Mouse (Mus musculus) hindbrain, embryonic 11.5 days (tissue): ENCODE results near the gene Ggt1. TPM values are rescaled to one million over a fixed set of nuclear protein-coding genes. Genes with fewer than 3 reads are reported as not detected.
A peak's percentile ranks its signal among the peaks of the same experiment; 100 is the strongest.

Experiments used
- ATAC-seq: fragments of 200-750 bp; cut with Nextera tagmentation; 2 replicates; pipeline ENCODE4 v1.8.0; 2017; ENCODE audit warnings: mild to moderate bottlenecking, moderate TSS enrichment, moderate library complexity; ENCODE audit not compliant: low FRiP score
- DNase-seq: peaks from one replicate; pipeline ENCODE4 v3.0.0-alpha.2; 2015; ENCODE audit warnings: low spot score
- H3K27ac ChIP-seq: fragments of 300-500 bp; sonication (generic); 2 replicates; pipeline ENCODE4 v1.5.1; 2014; ENCODE audit warnings: mild to moderate bottlenecking, low read depth, low read length
- H3K27me3 ChIP-seq: fragments of 300-500 bp; sonication (generic); 2 replicates; pipeline ENCODE4 v1.6.1; 2014; ENCODE audit warnings: mild to moderate bottlenecking, low read length, moderate library complexity, mixed read lengths; ENCODE audit not compliant: control insufficient read depth, insufficient read depth
- H3K36me3 ChIP-seq: fragments of 300-500 bp; sonication (generic); 2 replicates; pipeline ENCODE4 v1.6.1; 2014; ENCODE audit warnings: mild to moderate bottlenecking, low read length, moderate library complexity, mixed read lengths; ENCODE audit not compliant: control insufficient read depth, insufficient read depth
- H3K4me1 ChIP-seq: fragments of 300-500 bp; sonication (generic); replicated peaks from 2 replicates; pipeline ENCODE4 v1.6.1; 2014; ENCODE audit warnings: low read length, mixed read lengths; ENCODE audit not compliant: control insufficient read depth, insufficient read depth
- H3K4me2 ChIP-seq: fragments of 300-500 bp; sonication (generic); replicated peaks from 2 replicates; pipeline ENCODE4 v1.6.1; 2014; ENCODE audit warnings: mild to moderate bottlenecking, low read depth, low read length
- H3K4me3 ChIP-seq: fragments of 300-500 bp; sonication (generic); 2 replicates; pipeline ENCODE4 v1.5.1; 2014; ENCODE audit warnings: low read depth, low read length
- H3K9ac ChIP-seq: fragments of 300-500 bp; sonication (generic); 2 replicates; pipeline ENCODE4 v1.6.1; 2014; ENCODE audit warnings: low read depth, low read length
- H3K9me3 ChIP-seq: fragments of 300-500 bp; sonication (generic); 2 replicates; pipeline ENCODE4 v1.6.1; 2016; ENCODE audit warnings: low read length; ENCODE audit not compliant: control insufficient read depth
- WGBS: fragments of 180-500 bp; shearing (Covaris S2); extraction: QIAGEN DNeasy Blood & Tissue Kit; methylation state at CpG from one replicate; pipeline ENCODE4 v1.1.7; 2014; 5-methylcytosine and 5-hydroxymethylcytosine counted together
- polyA plus RNA-seq: library from polyadenylated mRNA; unstranded; fragments of >200 nt; fragmentation: Nextera tagmentation; extraction: Ambion mirVana; gene quantifications from 2 replicates; pipeline ENCODE4 v1.2.1, GENCODE M21; 2014

Gene Ggt1
- polyA plus RNA-seq, 1 experiment from 2014 or later: 2.2 TPM

DNA sequence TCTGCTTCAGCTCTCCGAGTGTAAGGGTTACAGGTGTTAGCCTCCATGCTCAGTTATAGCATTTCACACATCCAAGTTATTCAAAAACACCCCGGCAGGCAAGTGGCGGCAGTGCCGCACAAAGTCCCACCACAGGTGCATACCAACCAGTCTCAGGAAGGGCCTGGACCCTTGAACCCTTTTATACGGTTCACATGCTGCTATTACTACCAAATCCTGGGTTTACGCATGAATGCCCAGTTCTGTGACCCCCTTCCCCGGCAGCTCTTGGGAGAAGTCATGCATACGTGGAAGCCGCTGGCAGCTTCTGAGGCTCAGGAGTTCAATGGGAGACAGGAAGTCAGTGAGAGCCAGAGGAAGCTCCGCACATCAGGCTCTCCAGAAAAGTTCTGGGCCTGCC is 11.8 kb downstream of the Ggt1 start:
- Histone ChIP-seq H3K4me1 (no peaks in the 10 kb centered on the region), H3K27ac (no peak overlapping the region), H3K9me3 (no peaks in the 10 kb centered on the region), H3K36me3 (no peaks in the 10 kb centered on the region), H3K4me2 (no peak overlapping the region), H3K9ac (no peak overlapping the region), H3K4me3 (no peak overlapping the region), H3K27me3 (no peaks in the 10 kb centered on the region)
- DNase-seq (no peak), ATAC-seq (no peak)
- WGBS: 60% methylated on average over 10 of the region's 10 CpGs

DNA sequence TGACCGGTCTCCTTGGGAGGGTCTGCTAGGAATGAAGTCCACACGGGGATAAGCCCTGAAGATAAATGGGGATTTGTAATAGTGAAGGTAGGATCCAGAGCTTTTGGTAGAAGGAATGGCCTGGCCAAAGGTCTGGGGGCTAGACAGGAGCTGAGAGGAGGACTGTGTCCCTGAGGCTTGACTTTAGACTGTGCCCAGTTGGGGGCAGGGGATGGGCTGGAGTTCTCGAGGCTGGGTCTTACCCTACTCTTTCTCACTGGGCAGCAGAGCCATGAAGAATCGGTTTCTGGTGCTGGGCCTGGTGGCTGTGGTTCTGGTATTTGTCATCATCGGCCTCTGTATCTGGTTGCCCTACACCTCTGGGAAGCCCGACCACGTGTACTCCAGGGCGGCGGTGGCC is 12.6 kb downstream of the Ggt1 start:
- H3K9me3 ChIP-seq: no peaks in the 10 kb centered on the region
- H3K27ac ChIP-seq: no peak overlapping the region
- DNase-seq: no peak
- no peak overlapping the region for H3K4me2 ChIP-seq
- H3K27me3 ChIP-seq: no peaks in the 10 kb centered on the region
- 86% methylated on average over 9 of the region's 9 CpGs for WGBS
- no peaks in the 10 kb centered on the region for H3K36me3 ChIP-seq
- H3K9ac ChIP-seq: no peak overlapping the region
- H3K4me3 ChIP-seq: no peak overlapping the region
- ATAC-seq: no peak
- no peaks in the 10 kb centered on the region for H3K4me1 ChIP-seq

GRCm38 (mm10) chr10:75579129-75579528 is 17.7 kb downstream of the Ggt1 start:
- no peaks in the 10 kb centered on the region for H3K9me3 ChIP-seq
- no peaks in the 10 kb centered on the region for H3K36me3 ChIP-seq
- H3K9ac ChIP-seq: no peak overlapping the region
- 94% methylated on average over 6 of the region's 6 CpGs for WGBS
- H3K27me3 ChIP-seq: no peaks in the 10 kb centered on the region
- H3K4me3 ChIP-seq: no peak overlapping the region
- no peaks in the 10 kb centered on the region for H3K4me1 ChIP-seq
- DNase-seq (no peak), ATAC-seq (no peak)
- no peak overlapping the region for H3K4me2 ChIP-seq
- H3K27ac ChIP-seq: no peak overlapping the region

DNA sequence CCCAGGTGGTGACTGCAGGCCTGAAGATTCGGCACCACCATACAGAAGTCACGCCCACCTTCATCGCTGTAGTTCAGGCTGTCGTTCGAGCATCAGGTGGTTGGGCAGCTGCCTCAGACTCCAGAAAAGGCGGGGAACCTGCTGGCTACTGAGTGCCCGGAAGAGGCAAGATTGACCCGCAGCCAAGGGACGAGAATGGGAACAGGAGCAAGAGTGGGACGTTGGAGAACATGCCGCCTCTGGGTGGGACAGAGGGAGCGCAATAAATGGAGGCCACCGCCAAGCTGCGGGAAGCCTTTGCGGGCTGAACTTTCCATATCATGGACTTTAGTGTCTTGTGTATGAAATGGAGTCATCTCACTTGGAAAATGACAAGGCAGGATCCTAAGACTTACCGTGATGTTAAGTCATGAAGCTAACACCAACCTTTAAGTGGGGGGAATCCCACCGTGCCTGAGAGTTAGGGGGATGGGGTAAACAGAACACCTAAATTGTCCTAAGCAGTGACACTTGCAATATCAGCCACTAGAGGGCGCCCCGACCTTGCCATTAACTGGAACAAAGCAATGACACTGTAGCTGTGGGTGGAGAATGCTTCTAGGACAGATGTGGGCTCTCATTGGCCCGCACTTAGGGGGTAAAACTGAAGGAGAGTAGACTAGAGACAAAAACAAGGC is 24.6 kb downstream of the Ggt1 start:
- 0 out of 2 replicates have a peak overlapping the region, but pooled peaks have one; percentile 11 for H3K9ac ChIP-seq
- H3K36me3 ChIP-seq: no peaks in the 10 kb centered on the region
- H3K4me1 ChIP-seq: 0 out of 2 replicates have a peak, but pooled peaks cover 2% of the 10 kb centered on the region
- peak; percentile 94 for DNase-seq
- peaks cover 4% of the 10 kb centered on the region for H3K27me3 ChIP-seq
- H3K9me3 ChIP-seq: no peaks in the 10 kb centered on the region
- peak overlapping the region; percentile 14; the same call in 1 of the 2 replicates for H3K4me2 ChIP-seq
- WGBS: 25% methylated on average over 20 of the region's 20 CpGs
- peak; percentile 76 for ATAC-seq
- H3K4me3 ChIP-seq: no peak overlapping the region
- no peak overlapping the region for H3K27ac ChIP-seq

GRCm38 (mm10) chr10:75586553-75586879 is 25.1 kb downstream of the Ggt1 start:
- Histone ChIP-seq H3K27me3 (peaks cover 4% of the 10 kb centered on the region), H3K4me1 (0 out of 2 replicates have a peak, but pooled peaks cover 2% of the 10 kb centered on the region), H3K9me3 (no peaks in the 10 kb centered on the region), H3K27ac (no peak overlapping the region), H3K36me3 (no peaks in the 10 kb centered on the region), H3K4me3 (no peak overlapping the region), H3K4me2 (no peak overlapping the region), H3K9ac (no peak overlapping the region)
- DNase-seq: no peak
- ATAC-seq: no peak; the same call in 1 of the 2 replicates
- 91% methylated on average over 1 of the region's 1 CpGs for WGBS

DNA sequence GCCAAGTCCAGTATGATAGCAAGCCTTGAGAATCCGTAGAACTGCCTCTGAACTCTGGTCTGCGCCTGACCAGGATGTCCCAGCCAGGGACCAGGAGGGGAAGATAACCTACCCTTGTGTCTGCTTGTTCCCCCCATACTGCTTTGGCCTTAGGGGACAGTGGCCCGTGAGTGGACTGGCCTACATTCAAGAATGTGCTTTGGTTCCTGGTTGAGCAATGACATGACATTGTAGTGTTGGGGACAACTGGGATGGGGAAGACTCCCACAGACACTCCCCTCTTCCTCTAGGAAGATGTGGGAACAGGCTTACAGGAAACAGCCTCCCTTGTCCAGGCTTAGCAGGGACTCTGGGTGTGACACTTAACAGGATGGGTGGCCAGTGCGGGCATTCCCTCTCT is 26.4 kb downstream of the Ggt1 start:
- ATAC-seq: no peak
- Histone ChIP-seq H3K27me3 (peaks cover 4% of the 10 kb centered on the region), H3K4me2 (no peak overlapping the region), H3K4me3 (no peak overlapping the region), H3K36me3 (no peaks in the 10 kb centered on the region), H3K4me1 (0 out of 2 replicates have a peak, but pooled peaks cover 2% of the 10 kb centered on the region), H3K27ac (no peak overlapping the region), H3K9me3 (no peaks in the 10 kb centered on the region), H3K9ac (no peak overlapping the region)
- WGBS: 93% methylated on average over 4 of the region's 4 CpGs
- DNase-seq: no peak

- H3K4me2 ChIP-seq: no peak overlapping the region
- H3K27me3 ChIP-seq: peaks cover 4% of the 10 kb centered on the region
- no peaks in the 10 kb centered on the region for H3K9me3 ChIP-seq
- H3K27ac ChIP-seq: no peak overlapping the region
- no peak overlapping the region for H3K4me3 ChIP-seq
- H3K4me1 ChIP-seq: 0 out of 2 replicates have a peak, but pooled peaks cover 2% of the 10 kb centered on the region
- no peak for DNase-seq
- 84% methylated on average over 5 of the region's 5 CpGs for WGBS
- H3K9ac ChIP-seq: no peak overlapping the region
- H3K36me3 ChIP-seq: no peaks in the 10 kb centered on the region
- ATAC-seq: no peak
These were observed 26.9 kb downstream of the Ggt1 start for GRCm38 (mm10) chr10:75588336-75588735.

GRCm38 (mm10) chr10:75589129-75589528 is 27.7 kb downstream of the Ggt1 start, which contains the start of gene Ggt5:
Ggt5 (plus strand) TSS chr10:75589340.
- 40% methylated on average over 5 of the region's 5 CpGs for WGBS
- Histone ChIP-seq H3K4me1 (0 out of 2 replicates have a peak, but pooled peaks cover 2% of the 10 kb centered on the region), H3K4me3 (no peak within 1 kb of the TSS), H3K36me3 (no peaks in the 10 kb centered on the region), H3K9me3 (no peaks in the 10 kb centered on the region), H3K9ac (no peak within 1 kb of the TSS), H3K4me2 (no peak within 1 kb of the TSS), H3K27me3 (peaks cover 4% of the 10 kb centered on the region), H3K27ac (peak within 1 kb of the TSS; percentile 3; the same call in 1 of the 2 replicates)
- peak; percentile 20 for DNase-seq
- ATAC-seq: no peak

DNA sequence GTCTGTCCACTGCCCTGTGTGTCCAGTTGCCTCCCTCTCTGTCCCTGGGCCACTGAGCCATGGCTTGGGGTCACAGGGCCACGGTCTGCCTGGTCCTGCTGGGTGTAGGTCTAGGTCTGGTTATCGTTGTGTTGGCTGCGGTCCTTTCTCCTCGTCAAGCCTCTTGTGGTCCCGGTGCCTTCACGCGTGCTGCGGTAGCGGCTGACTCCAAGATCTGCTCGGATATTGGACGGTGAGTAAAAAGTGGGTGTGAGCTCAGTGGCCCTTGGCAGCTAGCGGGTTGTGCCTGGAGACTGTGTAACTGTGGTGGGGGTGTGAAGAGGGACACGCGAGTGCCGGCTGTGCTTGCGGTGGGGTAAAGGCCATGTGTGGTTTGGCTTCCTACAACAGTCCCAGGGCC is 28.2 kb downstream of the Ggt1 start:
- DNase-seq (no peak), ATAC-seq (no peak)
- H3K9me3 ChIP-seq: no peaks in the 10 kb centered on the region
- 83% methylated on average over 16 of the region's 16 CpGs for WGBS
- no peak overlapping the region for H3K4me2 ChIP-seq
- peaks cover 4% of the 10 kb centered on the region for H3K27me3 ChIP-seq
- H3K36me3 ChIP-seq: no peaks in the 10 kb centered on the region
- peak overlapping the region; percentile 3; the same call in 1 of the 2 replicates for H3K27ac ChIP-seq
- H3K9ac ChIP-seq: no peak overlapping the region
- H3K4me3 ChIP-seq: no peak overlapping the region
- H3K4me1 ChIP-seq: 0 out of 2 replicates have a peak, but pooled peaks cover 2% of the 10 kb centered on the region
